Mouse (Mus musculus): ENCODE measurements around the gene Gphn.

The Gphn gene

GRCm38 (mm10) chr12:78332107-78332506 lies 105.9 kb downstream of the Gphn start:
- DNase-seq (ENCODE audit: low read depth, low spot score) = peak; percentile 53

GRCm38 (mm10) chr12:78356472-78356871 lies 130.3 kb downstream of the Gphn start:
- no peak for DNase-seq (ENCODE audit: low read depth, low spot score)

DNA sequence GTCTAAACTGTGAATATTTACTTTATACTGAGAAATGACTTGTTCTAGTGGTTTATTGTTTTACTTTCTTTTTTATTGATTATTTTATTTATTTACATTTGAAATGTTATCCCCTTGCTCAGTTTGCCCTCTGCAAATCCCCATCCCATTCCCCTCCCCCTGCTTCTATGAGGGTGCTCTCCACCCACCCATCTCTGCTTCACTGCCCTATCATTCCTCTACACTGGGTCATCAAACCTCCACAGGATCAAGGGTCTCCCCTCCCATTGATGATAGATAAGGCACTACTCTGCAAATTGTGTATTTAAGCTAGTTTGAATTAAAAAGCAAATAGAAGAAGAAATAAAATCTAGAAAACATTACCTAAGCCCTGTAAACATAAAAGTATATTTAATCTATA lies 163.1 kb downstream of the Gphn start:
- no peak for DNase-seq (ENCODE audit: low read depth, low spot score)

- no peak for DNase-seq (ENCODE audit: low read depth, low spot score)
These were observed 169.1 kb downstream of the Gphn start for GRCm38 (mm10) chr12:78395297-78395696.

DNA sequence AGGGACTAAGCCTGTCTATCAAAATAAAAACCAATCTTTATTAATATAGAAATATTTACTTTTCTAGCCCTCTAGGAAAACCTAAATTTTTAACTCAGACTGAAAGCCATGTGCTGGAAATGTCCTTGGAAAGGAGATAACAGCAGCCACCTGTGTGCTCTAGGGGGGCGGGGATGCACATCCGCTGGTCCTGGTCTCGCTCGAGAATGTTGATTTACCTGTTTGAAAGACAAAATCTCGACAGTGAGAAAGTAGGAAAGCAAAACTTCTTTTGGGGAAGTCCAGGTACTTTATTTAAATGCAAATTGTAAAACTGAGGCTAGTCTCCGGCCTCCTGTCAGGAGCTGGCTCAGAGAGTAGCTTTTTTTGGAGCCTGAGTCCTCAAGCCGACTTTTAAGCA lies 181.3 kb downstream of the Gphn start:
- DNase-seq (ENCODE audit: low read depth, low spot score) = peak; percentile 71

GRCm38 (mm10) chr12:78522176-78522575 lies 296.0 kb downstream of the Gphn start:
- DNase-seq (ENCODE audit: low read depth, low spot score) = no peak

DNA sequence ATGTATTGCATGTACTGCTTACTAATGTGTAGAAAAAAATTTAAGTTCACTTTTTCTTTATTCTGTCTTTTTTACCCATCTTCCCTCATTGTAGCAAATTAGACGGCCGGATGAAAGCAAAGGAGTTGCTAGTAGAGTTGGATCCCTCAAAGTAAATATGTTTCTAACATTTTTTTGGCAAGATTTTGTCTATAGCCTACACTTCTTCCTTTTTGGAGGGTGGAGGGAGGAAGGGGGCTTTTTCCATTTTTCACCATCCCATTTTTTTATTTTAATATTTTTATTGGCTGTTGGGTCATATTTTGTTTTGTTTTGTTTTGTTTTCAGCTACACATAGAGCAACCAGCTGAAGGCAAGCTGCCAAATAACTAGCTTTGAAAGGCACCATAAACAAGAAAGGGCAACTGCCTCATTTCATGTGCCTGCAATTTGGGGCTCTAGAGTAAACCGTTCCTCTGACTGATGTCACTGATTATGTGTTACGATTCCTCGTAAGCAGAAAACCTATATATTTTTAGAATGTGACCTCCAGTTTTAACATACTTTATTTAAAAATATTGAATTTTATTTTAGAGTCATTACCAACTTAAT lies 296.7 kb downstream of the Gphn start:
- no peak for DNase-seq (ENCODE audit: low read depth, low spot score)

DNA sequence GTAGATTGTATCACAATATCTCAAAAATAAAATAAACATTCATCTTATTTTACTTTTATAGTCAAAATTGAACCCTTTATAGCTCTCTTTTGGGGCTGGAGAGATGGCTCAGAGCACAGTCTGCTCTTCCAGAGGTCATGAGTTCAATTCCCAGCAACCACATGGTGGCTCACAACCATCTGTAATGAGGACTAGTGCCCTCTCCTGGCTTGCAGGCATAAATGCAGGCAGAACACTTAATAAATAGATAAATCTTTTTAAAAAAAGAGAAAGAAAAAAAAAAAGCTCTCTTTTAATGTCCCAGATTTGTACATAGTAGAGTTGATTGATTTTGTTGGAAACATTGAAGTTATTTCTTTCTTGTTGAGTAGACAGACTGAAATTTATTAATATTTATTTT lies 311.4 kb downstream of the Gphn start:
- DNase-seq (ENCODE audit: low read depth, low spot score) = peak; percentile 2

- DNase-seq (ENCODE audit: low read depth, low spot score) = no peak
These were observed 324.7 kb downstream of the Gphn start for GRCm38 (mm10) chr12:78550913-78551312.

- no peak for DNase-seq (ENCODE audit: low read depth, low spot score)
These were observed 405.6 kb downstream of the Gphn start for GRCm38 (mm10) chr12:78631816-78632215.

GRCm38 (mm10) chr12:78639466-78639865 lies 413.3 kb downstream of the Gphn start:
- DNase-seq (ENCODE audit: low read depth, low spot score) = no peak

- DNase-seq (ENCODE audit: low read depth, low spot score) = no peak
These were observed 413.9 kb downstream of the Gphn start for GRCm38 (mm10) chr12:78640086-78640485.

GRCm38 (mm10) chr12:78641220-78641619 lies 415.0 kb downstream of the Gphn start:
- no peak for DNase-seq (ENCODE audit: low read depth, low spot score)

- no peak for DNase-seq (ENCODE audit: low read depth, low spot score)
These were observed 417.5 kb downstream of the Gphn start for GRCm38 (mm10) chr12:78643691-78644090.

- DNase-seq (ENCODE audit: low read depth, low spot score) = no peak
These were observed 419.1 kb downstream of the Gphn start for GRCm38 (mm10) chr12:78645282-78645681.

DNA sequence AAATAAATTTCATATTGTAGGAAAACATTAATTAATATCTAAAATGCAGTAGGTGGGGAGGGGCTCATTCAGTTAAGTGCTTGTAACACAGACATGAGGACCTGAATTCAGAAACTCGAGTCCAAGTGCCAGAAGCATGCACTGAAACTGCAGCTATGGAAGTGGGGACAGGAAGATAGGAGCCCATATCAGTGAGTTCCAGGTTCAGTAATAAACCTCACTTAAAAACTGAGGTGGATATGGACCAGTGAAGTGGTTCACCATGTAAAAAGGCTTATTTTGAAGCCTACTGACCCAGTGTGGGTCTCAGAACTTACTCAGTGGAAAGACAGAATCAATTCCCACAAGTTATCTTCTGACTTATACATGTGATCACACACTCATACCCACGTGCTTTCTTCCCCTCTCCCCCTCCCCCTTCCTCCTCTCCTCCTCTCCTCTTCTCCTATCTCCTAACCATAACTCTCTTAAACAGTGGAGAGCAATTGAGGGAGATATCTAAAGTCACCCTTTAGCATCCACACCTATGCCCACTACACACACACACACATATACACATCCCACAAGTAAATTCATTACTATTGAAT lies 433.6 kb downstream of the Gphn start:
- DNase-seq (ENCODE audit: low read depth, low spot score) = no peak

DNA sequence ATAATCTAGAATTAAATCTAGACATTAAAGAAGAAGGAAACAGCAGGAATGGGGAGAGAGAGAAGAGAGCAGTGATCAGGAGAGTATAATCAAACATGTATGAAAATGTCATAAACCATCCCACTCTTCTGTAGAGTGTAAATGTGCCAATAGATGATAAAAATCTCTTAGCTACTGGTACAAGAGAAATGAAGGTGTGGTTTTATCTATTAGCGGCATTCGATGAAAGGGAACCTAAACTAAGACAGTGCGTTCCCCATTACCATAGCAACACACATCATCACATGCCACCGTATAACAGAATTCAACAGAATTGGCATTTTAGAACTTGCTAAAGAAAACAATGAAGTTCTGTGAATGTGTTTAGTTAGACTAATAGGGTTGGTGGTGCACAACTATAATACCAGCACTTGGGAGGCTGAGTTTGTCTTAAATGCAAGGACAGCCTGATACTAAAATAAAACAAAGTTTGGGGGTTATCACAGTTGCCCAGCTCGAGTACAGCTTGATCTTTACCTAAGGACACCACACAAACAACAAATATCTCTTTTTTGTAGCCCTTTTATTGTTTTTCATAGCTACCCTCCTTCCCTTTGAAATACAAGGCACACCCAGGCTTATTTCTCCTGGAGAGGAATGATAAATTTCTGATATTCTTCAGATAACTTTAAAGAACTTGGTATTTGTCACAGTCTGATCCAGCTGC lies 452.1 kb downstream of the Gphn start:
- no peak for DNase-seq (ENCODE audit: low read depth, low spot score)

DNA sequence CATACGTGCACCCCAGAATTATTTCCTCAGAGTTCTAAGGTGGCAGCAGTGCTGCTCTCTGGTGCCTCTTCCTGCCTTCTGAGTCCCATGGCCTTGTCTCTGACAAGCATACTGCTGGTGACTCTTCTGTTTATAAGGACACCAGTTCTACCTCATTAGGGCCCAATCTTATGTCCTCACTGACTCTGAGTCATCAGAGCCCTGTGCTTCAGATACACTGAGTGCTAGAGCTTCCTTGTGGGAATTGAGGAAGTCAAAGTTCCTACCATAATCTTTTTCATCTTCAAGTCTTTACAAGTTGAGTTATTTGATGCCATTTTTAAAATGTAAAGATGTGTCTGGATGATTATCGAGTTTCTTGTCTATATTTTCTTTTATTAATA lies 452.6 kb downstream of the Gphn start:
- DNase-seq (ENCODE audit: low read depth, low spot score) = no peak

- DNase-seq (ENCODE audit: low read depth, low spot score) = no peak
These were observed 454.9 kb downstream of the Gphn start for GRCm38 (mm10) chr12:78681048-78681447.

DNA sequence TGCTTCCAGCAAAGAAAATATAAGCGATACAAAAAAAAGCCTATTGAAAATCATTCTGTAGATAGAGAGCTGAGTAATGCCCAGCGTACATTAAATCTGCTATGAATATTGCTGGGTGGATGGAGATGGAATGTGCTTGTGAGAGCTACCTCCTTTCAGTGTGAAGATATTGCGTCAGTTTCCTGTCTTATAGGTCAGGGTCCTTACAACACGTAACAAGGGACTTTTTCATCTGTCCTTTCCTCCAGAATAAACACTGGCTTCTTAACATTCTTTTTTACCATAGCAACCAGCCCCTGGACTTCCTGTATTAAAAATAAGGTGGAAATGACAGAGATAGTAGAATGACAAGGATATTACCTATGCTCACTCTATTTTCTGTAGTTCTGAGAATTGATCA lies 456.1 kb downstream of the Gphn start:
- no peak for DNase-seq (ENCODE audit: low read depth, low spot score)

DNA sequence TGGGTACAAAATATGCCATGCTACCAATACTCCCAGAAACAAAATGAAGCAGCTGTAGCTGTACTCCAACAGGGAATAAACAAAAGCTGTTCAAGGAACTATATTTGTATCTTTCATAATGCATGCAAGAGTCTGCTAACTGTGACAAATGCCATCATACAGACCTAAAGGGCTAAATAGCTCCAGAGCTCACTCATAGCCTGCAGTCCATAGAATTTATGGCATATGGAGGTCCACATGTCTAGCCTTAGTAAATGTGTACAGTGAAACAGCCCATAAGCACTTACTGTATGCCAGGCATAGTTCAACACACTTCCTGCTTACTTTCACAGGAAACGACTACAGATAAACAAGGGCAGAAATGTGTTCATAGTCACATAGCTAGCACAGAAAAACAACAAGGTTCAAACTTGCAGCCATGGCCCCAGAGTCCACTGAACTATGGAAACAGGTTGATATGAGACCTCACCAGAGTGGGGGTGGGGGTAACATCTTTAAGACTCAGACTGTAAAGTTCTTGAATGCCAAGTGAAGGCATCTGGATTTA lies 459.6 kb downstream of the Gphn start:
- DNase-seq (ENCODE audit: low read depth, low spot score) = no peak

DNA sequence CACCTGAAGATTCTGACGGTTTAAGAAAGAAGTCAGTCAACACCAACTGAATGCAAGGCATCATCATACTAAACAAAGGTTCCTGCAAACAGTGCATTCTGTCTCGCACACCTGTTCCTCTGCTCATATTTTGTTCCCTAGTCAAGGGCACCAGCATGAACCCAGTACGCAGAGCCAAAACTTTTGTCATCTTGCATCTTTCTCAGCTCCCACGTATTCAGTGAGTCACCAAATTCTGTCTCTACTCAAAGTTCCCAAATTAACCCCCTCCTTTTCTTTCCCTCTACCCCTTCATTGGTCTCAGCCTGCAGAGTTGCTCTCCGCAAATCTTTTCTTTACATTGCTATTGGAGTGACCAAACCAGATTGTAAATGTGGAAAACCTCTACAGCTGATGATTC lies 462.7 kb downstream of the Gphn start:
- no peak for DNase-seq (ENCODE audit: low read depth, low spot score)

GRCm38 (mm10) chr12:78691325-78691724 lies 465.1 kb downstream of the Gphn start, which contains the start of gene Fam71d:
Gene Fam71d, plus strand, starts transcription at chr12:78691535.
- DNase-seq (ENCODE audit: low read depth, low spot score) = no peak
